Mouse (Mus musculus): Measurements from ENCODE around the gene Wrnip1. TPM values are rescaled to one million over a fixed set of nuclear protein-coding genes. Genes with fewer than 3 reads are reported as not detected.

Gene Wrnip1
- total and polyA plus RNA-seq, 3 experiments: 38.8 to 50.6 TPM; not detected in 1

GRCm38 (mm10) chr13:32852539-32852938 is 50.7 kb downstream of the Wrnip1 start:
- H3K27ac ChIP-seq (ENCODE audit: control insufficient read depth, low read depth, low read length): no peak overlapping the region
- peaks cover 0 to 3% of the 10 kb centered on the region in 2 experiments; a peak in 2 of 4 replicates for H3K27me3 ChIP-seq (ENCODE audit: control insufficient read depth in 1 of 2, insufficient read depth in 2 of 2, low read length in 2 of 2)
- H3K9me3 ChIP-seq (replicated peaks; ENCODE audit: insufficient read depth, low read length): no peaks in the 10 kb centered on the region
- no peak overlapping the region for H3K4me3 ChIP-seq (ENCODE audit: control insufficient read depth in 1 of 2, insufficient read depth in 1 of 2, low read depth in 2 of 2, low read length in 2 of 2)
- TF ChIP-seq NELFE (IDR thresholded peaks at IDR 0.05; ENCODE audit: low read depth, low read length): no peak
- H3K79me2 ChIP-seq (ENCODE audit: control insufficient read depth, insufficient read depth, low read length, poor library complexity): no peaks in the 10 kb centered on the region
- peaks cover 0 to 15% of the 10 kb centered on the region in 2 experiments; a peak in 2 of 4 replicates for H3K36me3 ChIP-seq (ENCODE audit: control insufficient read depth in 1 of 2, insufficient read depth in 2 of 2, low read length in 2 of 2)
- DNase-seq (ENCODE audit: low read depth, low spot score): no peak
- no peak overlapping the region for H3K9ac ChIP-seq (ENCODE audit: control insufficient read depth, low read depth, low read length, poor library complexity, severe bottlenecking)
- H3K4me1 ChIP-seq (ENCODE audit: control insufficient read depth in 1 of 2, insufficient read depth in 2 of 2, low read length in 2 of 2): peaks cover 10 to 27% of the 10 kb centered on the region in 2 experiments

- Histone ChIP-seq H3K27me3 (ENCODE audit: control insufficient read depth in 1 of 2, insufficient read depth in 2 of 2, low read length in 2 of 2) (peaks cover 0 to 3% of the 10 kb centered on the region in 2 experiments; a peak in 2 of 4 replicates), H3K27ac (ENCODE audit: control insufficient read depth, low read depth, low read length) (no peak overlapping the region), H3K9me3 (replicated peaks; ENCODE audit: insufficient read depth, low read length) (no peaks in the 10 kb centered on the region), H3K4me3 (ENCODE audit: control insufficient read depth in 1 of 2, insufficient read depth in 1 of 2, low read depth in 2 of 2, low read length in 2 of 2) (no peak overlapping the region), H3K9ac (ENCODE audit: control insufficient read depth, low read depth, low read length, poor library complexity, severe bottlenecking) (no peak overlapping the region), H3K36me3 (ENCODE audit: control insufficient read depth in 1 of 2, insufficient read depth in 2 of 2, low read length in 2 of 2) (peaks cover 0 to 15% of the 10 kb centered on the region in 2 experiments; a peak in 2 of 4 replicates), H3K4me1 (ENCODE audit: control insufficient read depth in 1 of 2, insufficient read depth in 2 of 2, low read length in 2 of 2) (peaks cover 10 to 27% of the 10 kb centered on the region in 2 experiments), H3K79me2 (ENCODE audit: control insufficient read depth, insufficient read depth, low read length, poor library complexity) (no peaks in the 10 kb centered on the region)
- no peak for TF ChIP-seq KAT2A (conservative IDR thresholded peaks at IDR 0.05; ENCODE audit: low read depth, low read length)
- no peak for TF ChIP-seq NRF1 (IDR thresholded peaks at IDR 0.05; ENCODE audit: insufficient read depth, low read depth, low read length, poor library complexity, severe bottlenecking)
- no peak for TF ChIP-seq E2F4 (IDR thresholded peaks at IDR 0.05; ENCODE audit: borderline replicate concordance, low read depth, low read length)
- no peak for TF ChIP-seq MYC (IDR thresholded peaks at IDR 0.05; ENCODE audit: low read depth, low read length)
- TF ChIP-seq UBTF (IDR thresholded peaks at IDR 0.05; ENCODE audit: borderline replicate concordance, insufficient read depth, low read depth, low read length): no peak
- no peak for TF ChIP-seq RCOR1 (IDR thresholded peaks at IDR 0.05; ENCODE audit: low read depth, low read length)
- no peak for TF ChIP-seq CHD1 (IDR thresholded peaks at IDR 0.05; ENCODE audit: low read depth, low read length)
- no peak for TF ChIP-seq POLR2A (IDR thresholded peaks at IDR 0.05; ENCODE audit: control insufficient read depth in 1 of 2, insufficient read depth in 1 of 2, low read depth in 1 of 2, low read length in 2 of 2, poor library complexity in 1 of 2)
- no peak for TF ChIP-seq ZMIZ1 (IDR thresholded peaks at IDR 0.05; ENCODE audit: low read depth, low read length)
- no peak for TF ChIP-seq TAL1 (IDR thresholded peaks at IDR 0.05; ENCODE audit: low read length)
- no peak for TF ChIP-seq CTCF (IDR thresholded peaks at IDR 0.05 in 2 of 3, conservative IDR thresholded peaks at IDR 0.05 in 1 of 3; ENCODE audit: control insufficient read depth in 1 of 3, insufficient read depth in 1 of 3, low read depth in 2 of 3, low read length in 3 of 3, poor library complexity in 1 of 3, severe bottlenecking in 1 of 3)
- DNase-seq (ENCODE audit: low read depth, low spot score): no peak
Observed at GRCm38 (mm10) chr13:32853073-32853472, 51.2 kb downstream of the Wrnip1 start.

- Histone ChIP-seq H3K27me3 (ENCODE audit: control insufficient read depth in 1 of 2, insufficient read depth in 2 of 2, low read length in 2 of 2) (no peaks in the 10 kb centered on the region; a peak in 4 of 4 replicates), H3K36me3 (ENCODE audit: control insufficient read depth in 1 of 2, insufficient read depth in 2 of 2, low read length in 2 of 2) (no peaks in the 10 kb centered on the region), H3K27ac (ENCODE audit: control insufficient read depth, low read depth, low read length) (no peak overlapping the region), H3K4me1 (ENCODE audit: control insufficient read depth in 1 of 2, insufficient read depth in 2 of 2, low read length in 2 of 2) (peaks cover 0 to 4% of the 10 kb centered on the region in 2 experiments; a peak in 1 of 4 replicates), H3K4me3 (ENCODE audit: control insufficient read depth in 1 of 2, insufficient read depth in 1 of 2, low read depth in 2 of 2, low read length in 2 of 2) (no peak overlapping the region), H3K9ac (ENCODE audit: control insufficient read depth, low read depth, low read length, poor library complexity, severe bottlenecking) (no peak overlapping the region), H3K79me2 (ENCODE audit: control insufficient read depth, insufficient read depth, low read length, poor library complexity) (no peaks in the 10 kb centered on the region), H3K9me3 (replicated peaks; ENCODE audit: insufficient read depth, low read length) (no peaks in the 10 kb centered on the region)
- no peak for TF ChIP-seq RAD21 (IDR thresholded peaks at IDR 0.05; ENCODE audit: low read depth, low read length)
- TF ChIP-seq TAL1 (IDR thresholded peaks at IDR 0.05; ENCODE audit: low read length): no peak
- TF ChIP-seq HCFC1 (IDR thresholded peaks at IDR 0.05; ENCODE audit: low read depth, low read length): no peak
- no peak for TF ChIP-seq BHLHE40 (IDR thresholded peaks at IDR 0.05; ENCODE audit: borderline replicate concordance, low read depth, low read length)
- TF ChIP-seq MAX (IDR thresholded peaks at IDR 0.05; ENCODE audit: low read length): no peak
- TF ChIP-seq NELFE (IDR thresholded peaks at IDR 0.05; ENCODE audit: low read depth, low read length): no peak
- no peak for TF ChIP-seq ETS1 (IDR thresholded peaks at IDR 0.05; ENCODE audit: low read depth, low read length)
- TF ChIP-seq EP300 (IDR thresholded peaks at IDR 0.05; ENCODE audit: low read depth in 1 of 2, low read length in 2 of 2): no peak
- no peak for TF ChIP-seq ZNF384 (IDR thresholded peaks at IDR 0.05; ENCODE audit: low read depth, low read length)
- TF ChIP-seq USF1 (IDR thresholded peaks at IDR 0.05; ENCODE audit: low read depth, low read length): no peak
- TF ChIP-seq ELF1 (IDR thresholded peaks at IDR 0.05; ENCODE audit: low read depth, low read length): no peak
- DNase-seq (ENCODE audit: low read depth, low spot score): no peak
Observed at GRCm38 (mm10) chr13:32860821-32861220, 59.0 kb downstream of the Wrnip1 start.
